Mouse (Mus musculus) cortical plate, adult 2 months (tissue): ENCODE measurements around the gene Bbc3. TPM values are rescaled to one million over a fixed set of nuclear protein-coding genes. Genes with fewer than 3 reads are reported as not detected.

Experiments used
- H3K27ac ChIP-seq: fragments of 200-500 bp; 2 replicates; pipeline ENCODE4 v1.5.1; 2012; ENCODE audit warnings: low read length, control low read depth, inconsistent platforms; ENCODE audit not compliant: insufficient read depth
- H3K4me1 ChIP-seq: fragments of 200-500 bp; 2 replicates; pipeline ENCODE4 v1.6.1; 2011; ENCODE audit warnings: low read length; ENCODE audit not compliant: control insufficient read depth, insufficient read depth
- H3K4me3 ChIP-seq: fragments of 200-500 bp; 2 replicates; pipeline ENCODE4 v1.5.1; 2011; ENCODE audit warnings: mild to moderate bottlenecking, low read length, control low read depth; ENCODE audit not compliant: insufficient read depth
- CTCF ChIP-seq: fragments of 200-500 bp; IDR thresholded peaks from 2 replicates; pipeline ENCODE4 v1.5.1; 2011; ENCODE audit warnings: mild to moderate bottlenecking, control low read depth, low read length; ENCODE audit not compliant: insufficient read depth; ENCODE audit errors: extremely low read depth
- POLR2A ChIP-seq: fragments of 200-500 bp; IDR thresholded peaks from 2 replicates; pipeline ENCODE4 v1.6.1; 2011; ENCODE audit warnings: mild to moderate bottlenecking, low read length, control low read depth; ENCODE audit not compliant: insufficient read depth; ENCODE audit errors: extremely low read depth
- polyA plus RNA-seq: library from polyadenylated mRNA; depleted of rRNA; stranded (reverse); fragments of >200 nt; gene quantifications from 2 replicates; pipeline ENCODE4 v1.2.3, GENCODE M21; 2012; rRNA removed

The Bbc3 gene
- polyA plus RNA-seq, 1 experiment: 8.1 TPM

DNA sequence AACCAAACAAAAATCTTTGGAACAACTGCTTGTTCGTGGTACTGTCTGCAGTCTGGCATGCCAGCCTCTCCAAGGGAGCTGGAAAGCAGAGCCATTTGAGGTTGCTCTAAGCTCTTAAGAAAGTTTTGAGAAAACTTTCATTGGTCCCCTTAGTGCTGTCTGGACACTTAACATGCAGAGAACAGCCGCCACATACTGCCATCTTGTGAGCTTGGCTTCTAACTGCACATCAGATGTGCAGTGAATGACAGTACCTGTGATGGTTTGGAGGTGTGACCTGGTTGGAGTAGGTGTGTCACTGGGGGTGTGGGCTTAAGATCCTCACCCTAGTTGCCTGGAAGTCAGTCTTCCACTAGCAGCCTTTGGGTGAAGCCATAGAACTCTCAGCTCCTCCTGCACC is 29.5 kb downstream of the Bbc3 start:
- Histone ChIP-seq H3K27ac (no peak overlapping the region), H3K4me1 (no peaks in the 10 kb centered on the region), H3K4me3 (no peak overlapping the region)
- TF ChIP-seq CTCF: peak; percentile 26; the same call in 1 of the 2 replicates
- no peak for TF ChIP-seq POLR2A

DNA sequence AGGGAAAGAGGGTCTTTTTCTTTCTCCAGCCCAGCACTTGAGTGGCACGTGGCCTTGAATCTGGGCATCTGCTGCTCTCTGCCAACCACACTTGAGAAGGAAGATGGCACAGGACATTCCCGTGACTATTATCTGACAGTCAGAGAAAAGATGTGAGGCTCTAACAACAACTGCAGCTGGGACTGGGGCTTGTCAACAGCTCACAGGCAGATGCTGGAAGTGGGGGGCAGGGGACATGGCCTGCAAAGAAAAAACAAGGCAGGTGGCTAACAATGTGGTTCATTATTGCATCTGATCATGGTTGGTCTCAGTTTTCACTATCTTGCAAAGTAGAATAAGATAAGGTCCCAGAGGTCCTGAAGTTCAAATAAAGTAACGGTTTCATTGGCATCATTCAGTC is 36.4 kb downstream of the Bbc3 start:
- H3K4me3 ChIP-seq: no peak overlapping the region
- no peak overlapping the region for H3K27ac ChIP-seq
- H3K4me1 ChIP-seq: no peaks in the 10 kb centered on the region; the same call in 1 of the 2 replicates
- TF ChIP-seq CTCF (no peak), POLR2A (no peak)

DNA sequence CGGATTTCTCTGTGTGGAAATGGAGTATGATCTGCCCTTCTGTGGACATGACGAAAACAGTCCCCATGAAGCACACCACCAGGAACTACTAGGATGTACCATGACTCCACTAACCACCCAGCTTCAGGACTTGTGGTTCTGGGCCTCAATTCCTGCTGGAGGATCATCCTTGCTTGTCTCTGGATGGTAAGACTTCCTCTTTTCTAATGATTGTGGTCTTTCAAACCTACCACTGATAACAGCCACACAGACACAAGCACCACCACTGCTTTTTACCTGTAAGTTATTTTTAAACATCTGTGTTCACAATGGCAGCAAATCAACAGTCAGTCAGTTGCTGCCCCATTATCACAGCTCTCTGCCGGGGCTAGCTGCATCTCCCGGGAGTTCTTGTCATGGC is 37.1 kb downstream of the Bbc3 start:
- TF ChIP-seq CTCF (no peak), POLR2A (no peak)
- H3K27ac ChIP-seq: no peak overlapping the region
- H3K4me3 ChIP-seq: no peak overlapping the region
- H3K4me1 ChIP-seq: no peaks in the 10 kb centered on the region; the same call in 1 of the 2 replicates

DNA sequence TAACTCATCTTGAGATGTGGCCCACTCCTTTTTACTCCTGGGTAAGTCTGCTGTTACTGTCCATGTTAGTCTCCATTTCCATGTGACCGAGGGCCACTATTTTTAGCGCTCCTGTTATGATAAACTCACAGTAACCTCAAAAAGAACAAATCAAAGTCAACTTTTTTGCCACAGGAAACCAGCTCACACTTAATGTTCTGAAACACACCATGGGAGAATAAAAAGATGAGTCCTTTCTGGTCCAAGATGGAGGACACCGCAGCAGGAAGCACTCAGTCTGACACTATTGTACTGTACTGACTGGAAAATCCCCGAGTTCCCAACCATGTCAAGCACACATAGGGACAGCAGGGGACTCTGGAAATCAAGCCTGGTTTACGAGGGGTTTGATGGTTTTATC is 41.8 kb downstream of the Bbc3 start:
- Histone ChIP-seq H3K4me1 (no peaks in the 10 kb centered on the region; the same call in 1 of the 2 replicates), H3K4me3 (no peak overlapping the region)
- TF ChIP-seq CTCF (no peak), POLR2A (no peak)

DNA sequence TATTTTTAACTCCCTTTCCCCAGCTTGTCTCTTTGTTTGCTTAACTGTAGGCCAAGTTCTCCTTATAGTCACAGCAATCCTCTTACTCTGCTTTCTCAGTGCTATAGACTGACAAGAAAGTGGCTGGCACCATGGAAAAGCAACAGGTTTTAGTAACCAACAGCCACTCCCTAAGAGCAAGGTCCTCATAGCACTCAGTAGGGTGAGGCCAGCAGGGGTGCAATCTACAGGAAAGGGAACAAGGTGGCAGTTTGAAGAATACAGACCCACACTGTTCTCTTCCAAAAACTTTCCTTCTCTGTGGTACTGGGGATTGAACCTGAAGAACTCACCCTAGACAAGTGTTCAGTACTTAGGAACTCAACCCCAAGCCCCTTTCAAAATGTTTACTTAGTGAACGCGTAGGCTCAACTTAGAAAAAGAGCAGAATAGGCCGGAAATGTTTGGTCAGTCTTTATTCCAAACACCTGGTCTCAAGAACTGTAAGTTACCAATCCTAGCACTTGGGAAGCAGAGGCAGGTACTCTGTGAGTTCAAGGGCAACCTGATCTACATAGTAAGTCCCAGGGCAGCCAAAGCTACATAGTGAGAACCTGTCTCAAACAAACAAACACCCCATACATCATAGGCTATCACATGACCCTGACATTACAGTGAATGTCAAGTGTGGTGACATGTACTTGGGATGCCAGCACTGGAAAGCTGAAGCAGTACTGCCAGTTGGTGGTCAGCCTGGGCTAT is 47.8 kb downstream of the Bbc3 start:
- Histone ChIP-seq H3K4me3 (no peak overlapping the region), H3K27ac (no peak overlapping the region), H3K4me1 (no peaks in the 10 kb centered on the region)
- TF ChIP-seq CTCF: no peak
- no peak for TF ChIP-seq POLR2A

More for the DNA sequence above, 41.8 kb downstream of the Bbc3 start:
- H3K27ac ChIP-seq: no peak overlapping the region

DNA sequence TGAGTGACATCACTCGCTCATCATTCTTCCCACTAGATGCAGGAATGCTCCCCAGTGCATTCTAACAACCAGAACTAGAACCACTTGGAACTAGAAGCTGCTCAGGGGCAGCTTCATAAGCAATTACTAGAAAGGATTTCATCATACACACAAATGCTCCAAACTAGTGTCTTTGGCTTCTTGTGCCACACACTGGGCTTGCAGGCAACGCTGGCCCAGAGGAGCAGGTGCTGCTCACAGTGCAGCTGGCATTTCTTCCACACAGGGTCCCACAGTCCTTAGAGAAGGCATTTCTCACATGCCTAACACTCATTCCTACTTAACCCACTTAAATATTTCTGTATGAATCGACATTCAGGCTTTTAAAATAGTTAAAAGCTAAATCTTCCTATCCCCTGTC is 49.4 kb downstream of the Bbc3 start:
- no peak overlapping the region for H3K4me3 ChIP-seq
- TF ChIP-seq POLR2A: no peak
- TF ChIP-seq CTCF: no peak
- no peaks in the 10 kb centered on the region for H3K4me1 ChIP-seq
- H3K27ac ChIP-seq: no peak overlapping the region

DNA sequence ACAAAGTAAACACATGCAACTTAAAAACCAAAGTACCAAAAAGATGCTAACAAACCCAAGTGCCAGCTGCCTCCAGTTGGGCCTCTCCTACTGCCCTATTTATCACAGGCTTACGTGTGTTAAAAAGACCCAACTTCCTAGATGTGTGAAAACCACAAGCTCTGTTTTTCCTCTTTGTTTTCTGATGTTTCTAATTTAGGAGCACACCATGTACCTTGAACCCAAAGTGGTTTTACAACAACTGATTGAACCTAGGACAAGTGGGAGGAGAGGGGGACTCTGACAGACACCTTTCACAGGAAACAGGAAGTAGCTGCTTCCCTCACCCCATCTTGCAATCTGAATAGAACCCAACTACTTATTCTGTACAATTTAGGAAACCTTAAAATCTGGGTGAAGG is 56.1 kb downstream of the Bbc3 start:
- no peak overlapping the region for H3K27ac ChIP-seq
- H3K4me3 ChIP-seq: no peak overlapping the region
- H3K4me1 ChIP-seq: no peaks in the 10 kb centered on the region; the same call in 1 of the 2 replicates
- TF ChIP-seq CTCF (no peak), POLR2A (no peak)

DNA sequence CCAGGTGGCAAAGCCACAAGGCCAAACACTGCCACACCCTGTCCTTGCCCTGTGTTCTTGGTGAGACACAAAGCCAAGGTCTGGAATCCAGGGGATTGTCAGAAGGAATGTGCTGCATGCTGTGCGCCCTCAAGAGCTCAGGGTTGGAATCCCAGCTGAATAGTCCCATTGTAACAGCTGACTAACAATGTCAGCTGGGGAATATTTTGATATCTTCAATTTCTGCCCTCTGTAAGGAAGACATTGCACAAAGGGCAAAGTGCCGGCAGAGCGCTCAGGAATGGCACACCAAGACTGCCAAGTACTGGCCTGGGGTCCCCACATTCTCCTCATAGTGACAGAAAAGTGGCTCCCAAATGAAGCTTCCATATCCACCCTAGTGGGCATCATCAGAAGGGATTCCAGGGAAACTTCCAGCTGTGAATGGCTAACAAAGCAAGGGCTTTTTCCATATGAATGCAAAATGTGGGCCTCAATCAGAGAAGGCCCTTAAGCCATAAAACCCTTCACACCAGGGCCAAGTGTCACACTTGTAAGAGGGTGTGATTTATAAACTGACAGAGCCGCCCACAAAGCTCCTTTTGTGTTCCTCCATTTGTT is 56.8 kb downstream of the Bbc3 start:
- TF ChIP-seq POLR2A (no peak), CTCF (0 out of 2 replicates have a peak, but pooled peaks have one; percentile 10)
- Histone ChIP-seq H3K27ac (no peak overlapping the region), H3K4me1 (no peaks in the 10 kb centered on the region; the same call in 1 of the 2 replicates), H3K4me3 (no peak overlapping the region)

DNA sequence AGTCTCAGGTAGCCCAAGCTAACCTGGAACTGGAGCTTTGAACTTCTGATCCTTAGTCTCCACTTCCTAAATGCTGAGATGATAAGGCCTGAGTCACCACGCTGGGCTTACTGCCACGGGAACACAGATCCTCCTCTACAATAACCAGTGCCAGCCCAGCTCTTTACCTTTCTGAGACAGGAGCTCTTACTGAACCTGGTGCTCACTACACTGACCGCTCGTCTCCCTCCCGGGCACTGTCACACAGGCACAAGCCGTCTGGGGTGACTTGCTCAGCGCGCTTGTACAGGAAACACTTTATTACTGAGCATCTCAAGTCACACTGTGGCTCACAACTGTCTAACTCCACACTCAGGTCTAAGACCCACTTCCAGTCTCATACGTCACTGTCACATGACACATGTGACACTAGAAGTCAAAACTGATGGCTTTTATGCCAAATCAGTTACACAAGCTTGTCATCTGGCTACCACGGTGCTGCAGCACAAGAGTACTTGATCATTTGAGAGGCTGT is 58.0 kb downstream of the Bbc3 start:
- no peak for TF ChIP-seq POLR2A
- H3K4me3 ChIP-seq: no peak overlapping the region
- H3K4me1 ChIP-seq: no peaks in the 10 kb centered on the region; the same call in 1 of the 2 replicates
- no peak overlapping the region for H3K27ac ChIP-seq

DNA sequence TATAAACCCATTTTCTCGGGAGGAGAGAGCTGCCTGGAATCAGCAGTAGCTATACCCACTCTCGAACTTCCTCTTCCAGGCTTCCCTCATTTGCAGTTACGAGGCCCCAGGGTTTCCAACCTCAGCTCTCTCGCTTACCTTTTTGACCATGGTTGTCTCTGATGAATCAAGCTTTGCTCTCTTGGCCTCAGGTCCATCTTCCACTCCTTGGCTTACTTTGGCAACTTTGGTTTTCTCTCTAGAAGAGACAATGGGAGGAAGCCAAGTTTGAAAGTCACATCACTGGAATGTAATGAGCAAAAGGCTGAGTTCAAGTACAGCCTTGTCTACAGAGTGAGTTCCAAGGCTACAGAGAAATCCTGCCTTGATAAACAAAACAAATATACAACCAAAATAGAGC is 58.5 kb downstream of the Bbc3 start:
- no peaks in the 10 kb centered on the region; the same call in 1 of the 2 replicates for H3K4me1 ChIP-seq
- no peak overlapping the region for H3K4me3 ChIP-seq
- no peak overlapping the region for H3K27ac ChIP-seq
- TF ChIP-seq CTCF: no peak
- no peak for TF ChIP-seq POLR2A

Other genes starting within 250 kb of the Bbc3 start
- 0.45 and 0.52 TPM in 2 replicates for gene Zfp541, start 246.6 kb upstream of the Bbc3 start, polyA plus RNA-seq
- 436 and 444 TPM in 2 replicates for gene Napa, start 209.9 kb upstream of the Bbc3 start, polyA plus RNA-seq
- 51.3 and 58.5 TPM in 2 replicates for gene Kptn, start 188.5 kb upstream of the Bbc3 start, polyA plus RNA-seq
- gene Slc8a2, start 178.6 kb upstream of the Bbc3 start, polyA plus RNA-seq: 164 and 183 TPM in 2 replicates
- gene Meis3, start 133.3 kb upstream of the Bbc3 start, polyA plus RNA-seq: 83.3 and 84.0 TPM in 2 replicates
- 10.8 and 11.5 TPM in 2 replicates for gene Dhx34, start 86.4 kb upstream of the Bbc3 start, polyA plus RNA-seq
- 0.48 and 0.57 TPM in 2 replicates for gene C5ar2, start 64.2 kb upstream of the Bbc3 start, polyA plus RNA-seq
- gene C5ar1, start 48.9 kb upstream of the Bbc3 start, polyA plus RNA-seq: 1.5 and 2.0 TPM in 2 replicates
- gene Inafm1, start 34.8 kb upstream of the Bbc3 start, polyA plus RNA-seq: 49.8 and 53.2 TPM in 2 replicates
- gene Ccdc9, start 21.6 kb upstream of the Bbc3 start, polyA plus RNA-seq: 68.9 and 79.1 TPM in 2 replicates
- gene Sae1, start 79.4 kb downstream of the Bbc3 start, polyA plus RNA-seq: 95.8 and 97.1 TPM in 2 replicates
- 33.9 and 38.9 TPM in 2 replicates for gene Zc3h4, start 92.5 kb downstream of the Bbc3 start, polyA plus RNA-seq
- 105 and 115 TPM in 2 replicates for gene Tmem160, start 144.4 kb downstream of the Bbc3 start, polyA plus RNA-seq
- 10.7 and 13.0 TPM in 2 replicates for gene Npas1, start 169.3 kb downstream of the Bbc3 start, polyA plus RNA-seq